Mouse (Mus musculus) erythroblast, adult 5-6 weeks (primary cell): ENCODE measurements around the gene Msx1. TPM values are rescaled to one million over a fixed set of nuclear protein-coding genes. Genes with fewer than 3 reads are reported as not detected.

Experiments
- ATAC-seq: replicated peaks from 2 replicates; pipeline ENCODE4 v1.8.0; 2016; ENCODE audit warnings: moderate number of reproducible peaks, mild to moderate bottlenecking, moderate TSS enrichment, inconsistent platforms; ENCODE audit not compliant: poor library complexity, low FRiP score, severe bottlenecking
- total RNA-seq, 2 experiments: library from RNA; stranded (forward) in 1 of 2; stranded (reverse) in 1 of 2; fragments of 150-400 nt in 1 of 2; fragments of 200-764, 138-1000 nt in 1 of 2; gene quantifications; 2 replicates each; pipeline versions ENCODE4 v1.2.3 to v1.2.4; 2015 to 2017; ENCODE audit warnings: low replicate concordance in 2 of 2

The Msx1 gene
- total RNA-seq, 2 experiments from 2014 or later, result not detected

DNA sequence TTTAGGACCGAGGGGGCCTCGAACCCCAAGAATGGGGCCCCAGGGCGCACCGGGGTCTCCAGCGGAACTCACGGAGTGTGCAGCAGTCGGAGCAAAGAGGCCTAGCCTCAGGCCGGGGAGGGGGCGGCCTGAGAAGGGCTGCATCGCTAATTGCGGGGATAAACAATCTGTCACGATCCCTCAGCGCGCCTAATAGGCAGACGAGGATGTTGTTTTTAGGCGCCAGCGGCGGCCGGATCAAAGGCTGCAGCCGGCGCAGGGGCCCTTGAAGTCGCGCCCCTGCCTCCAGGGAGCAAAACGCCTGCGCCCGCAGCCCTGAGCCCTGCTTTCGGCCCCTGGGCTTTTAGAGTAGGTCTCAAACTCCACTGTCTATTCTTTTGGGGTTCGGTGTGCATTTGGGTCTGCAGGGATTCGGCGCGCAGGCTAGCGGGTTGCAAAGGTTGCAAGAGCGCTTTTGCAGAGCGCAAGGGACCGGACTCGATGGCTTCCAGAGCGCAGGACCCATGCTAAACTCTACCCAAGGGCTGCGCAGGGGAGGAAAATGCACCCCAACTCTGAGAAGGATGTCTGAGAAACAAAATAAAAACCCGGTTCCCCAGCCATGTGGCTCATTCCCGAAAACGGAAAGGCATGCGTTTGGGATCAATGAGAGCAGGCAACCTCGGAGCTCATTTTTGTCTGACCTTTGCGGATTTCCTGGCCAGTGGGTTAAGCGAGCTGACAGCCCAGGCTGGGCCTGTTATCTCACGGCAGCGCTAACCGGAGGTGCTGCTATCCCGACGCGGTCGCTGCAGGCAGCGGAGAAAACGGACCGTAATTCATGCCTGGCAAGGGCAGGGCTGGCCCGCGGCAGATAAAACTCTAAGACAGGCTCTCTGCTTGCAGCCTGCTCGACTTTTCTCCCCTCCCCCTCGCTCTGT is 2.6 kb upstream of the Msx1 start:
- no peak for ATAC-seq

DNA sequence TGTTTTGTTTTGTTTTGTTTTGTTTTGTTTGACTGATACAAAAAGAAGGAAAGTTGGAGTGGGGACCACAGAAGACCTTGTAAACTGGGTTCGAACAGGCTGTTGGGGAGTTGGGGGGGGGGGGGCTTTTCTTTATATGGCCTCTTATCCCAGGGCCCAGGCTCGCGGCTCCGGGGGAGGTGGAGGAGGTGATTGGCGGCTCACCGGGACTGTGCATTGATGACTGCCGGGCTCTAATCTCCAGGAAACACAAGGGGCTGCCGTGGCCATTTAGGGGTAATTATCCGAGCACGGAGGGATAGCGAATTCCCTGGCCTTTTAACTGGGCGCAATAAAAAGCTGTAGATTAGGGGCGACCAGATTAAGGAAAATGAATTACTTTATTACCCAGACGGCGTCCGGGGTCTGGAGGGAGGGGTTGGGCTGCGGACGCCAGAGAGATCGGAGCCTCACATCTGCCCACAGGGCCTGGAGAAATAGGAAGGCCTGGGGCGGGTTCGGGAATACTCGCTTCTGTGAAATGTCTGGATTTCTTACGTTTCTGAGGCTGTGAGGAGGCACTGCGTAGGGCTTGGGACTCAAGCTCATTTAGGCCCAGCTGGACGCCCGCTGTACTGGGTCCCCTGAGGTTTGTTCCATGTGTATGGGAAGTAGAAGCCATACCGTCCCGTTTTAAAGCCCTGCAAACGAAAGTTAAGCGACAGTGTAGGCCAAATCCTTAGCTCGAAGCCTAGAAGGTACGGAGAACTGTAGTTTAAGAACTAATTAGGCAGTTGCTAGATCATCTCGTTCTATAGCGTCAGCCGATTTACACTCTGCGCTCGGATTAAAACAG is 1.4 kb upstream of the Msx1 start:
- no peak for ATAC-seq

DNA sequence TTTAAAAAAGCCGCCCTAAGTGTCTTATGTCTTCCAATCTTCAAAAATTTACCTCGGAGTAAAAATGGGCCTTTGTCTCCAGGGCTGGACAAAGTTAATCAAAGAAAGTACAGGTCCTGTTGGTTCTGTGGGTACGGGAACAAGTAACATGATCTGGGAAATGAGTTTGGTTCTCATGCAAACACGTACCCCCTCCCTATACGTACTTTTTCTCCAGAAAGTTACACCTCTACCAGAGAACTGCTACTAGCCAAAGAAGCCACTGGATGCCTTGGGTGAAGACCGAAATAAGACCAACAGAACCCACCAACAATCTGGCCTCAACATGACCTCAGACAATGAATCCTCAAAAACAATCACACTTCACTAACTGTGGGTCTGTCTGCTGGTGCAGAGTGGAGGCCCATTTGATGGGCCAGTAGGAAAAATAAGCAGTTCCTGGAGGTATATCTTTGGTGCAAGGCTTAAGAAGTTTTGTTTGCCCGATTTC is 773 bp upstream of the Msx1 start:
- no peak for ATAC-seq

DNA sequence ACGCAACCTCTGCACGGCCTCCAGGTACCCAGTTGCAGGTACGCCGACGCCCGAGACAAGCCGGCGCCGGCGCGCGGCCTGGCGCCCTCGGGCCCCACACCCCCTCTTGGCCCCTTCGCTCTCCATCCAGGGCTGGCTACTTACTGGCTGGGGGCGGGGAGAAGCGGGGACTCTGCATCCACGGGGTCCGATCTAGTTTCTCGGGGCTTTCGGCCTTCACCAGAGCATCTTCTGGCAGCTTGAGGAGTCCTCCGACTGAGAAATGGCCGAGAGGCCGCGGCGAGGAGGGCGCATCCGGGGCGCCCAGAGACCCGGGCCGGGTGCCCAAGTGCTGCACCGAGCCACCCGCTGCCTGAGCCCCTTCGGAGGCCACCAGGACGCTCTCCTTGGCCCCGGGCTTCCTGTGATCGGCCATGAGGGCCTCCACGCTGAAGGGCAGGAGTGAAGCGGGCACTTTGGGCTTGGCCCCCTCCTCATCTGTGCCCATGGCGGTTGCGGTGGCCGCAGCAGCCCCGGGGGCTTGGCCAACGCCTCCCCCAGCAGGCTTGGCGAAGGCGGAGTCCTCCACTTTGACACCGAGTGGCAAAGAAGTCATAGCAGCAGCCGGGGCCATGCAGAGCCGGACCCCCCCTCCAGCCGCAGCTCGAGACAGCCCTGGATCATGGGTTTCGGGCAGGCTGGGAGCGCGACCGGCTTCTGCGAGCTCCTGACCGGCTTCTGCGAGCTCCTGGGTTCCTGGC is 492 bp downstream of the Msx1 start:
- ATAC-seq, result no peak

DNA sequence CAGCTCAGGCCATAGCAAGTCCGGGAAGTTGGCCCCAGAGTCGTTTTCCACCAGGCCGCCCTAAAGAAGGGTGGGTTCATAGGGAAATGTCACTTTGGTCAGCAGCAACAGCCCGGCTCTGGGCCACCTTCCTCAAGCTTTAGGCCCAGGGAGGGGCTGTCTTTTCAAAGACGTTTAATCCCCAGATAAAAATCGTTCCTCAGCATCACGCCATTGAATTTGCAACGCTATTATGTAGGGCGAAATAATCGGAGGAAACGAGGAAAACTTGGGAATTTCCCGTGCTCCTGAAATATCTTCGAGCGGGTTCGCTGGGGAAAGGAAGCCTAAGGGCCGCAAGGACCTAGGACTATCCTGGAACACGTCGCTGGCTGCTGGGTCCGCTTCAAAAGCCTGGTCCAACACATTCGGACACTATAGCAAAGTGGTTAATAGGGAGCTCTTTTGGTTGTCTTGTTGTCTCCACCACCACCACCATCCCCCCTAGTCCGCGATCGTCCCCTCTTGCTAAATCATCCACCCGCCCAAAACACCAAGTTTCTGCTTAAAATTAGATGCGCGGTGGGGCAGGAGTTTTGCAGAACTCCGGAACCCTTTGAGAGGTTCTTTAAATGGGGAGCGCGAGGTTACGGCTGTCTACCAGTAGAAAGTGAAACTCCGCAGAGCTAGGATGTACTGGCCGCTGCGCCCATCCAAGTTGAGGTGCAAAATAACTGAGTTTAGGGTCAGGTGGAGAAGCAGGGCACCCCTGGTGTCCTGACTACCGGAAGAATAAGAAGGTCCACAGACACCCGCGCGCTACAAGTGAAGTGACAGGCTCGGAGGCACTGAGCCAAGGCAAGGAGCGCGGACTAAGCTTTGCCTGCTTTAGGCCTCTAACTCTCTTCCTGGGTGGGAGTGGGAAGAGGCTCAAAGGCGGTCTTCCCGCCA is 1.3 kb downstream of the Msx1 start:
- ATAC-seq, result no peak

DNA sequence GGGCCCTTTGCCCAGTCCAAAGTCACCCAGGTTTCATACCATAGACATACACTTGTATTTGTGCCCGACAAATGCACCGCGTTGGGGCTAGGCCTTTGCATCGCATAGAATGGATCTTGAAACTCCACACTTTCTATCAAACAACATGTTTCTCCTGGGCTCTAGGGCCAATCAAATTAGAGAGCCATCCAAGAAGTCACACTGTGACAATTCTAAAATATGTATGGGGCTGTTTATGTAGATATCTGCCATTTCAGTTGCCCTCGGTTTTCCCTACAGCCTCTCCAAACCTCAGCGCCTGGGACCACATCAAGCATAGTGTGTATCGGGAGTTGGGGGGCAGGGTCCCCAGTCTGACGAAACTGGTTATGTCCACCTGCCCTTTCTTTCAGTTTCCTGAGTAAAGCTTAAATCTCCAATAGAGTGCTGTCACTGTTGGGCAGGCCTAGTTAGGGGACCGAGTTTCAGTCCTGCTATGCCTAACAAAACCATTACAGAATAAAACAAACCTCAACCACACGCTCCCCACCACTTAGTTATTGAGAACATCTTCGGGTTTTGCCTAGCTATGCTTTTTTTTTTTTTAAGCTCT is 2.2 kb downstream of the Msx1 start:
- no peak for ATAC-seq

DNA sequence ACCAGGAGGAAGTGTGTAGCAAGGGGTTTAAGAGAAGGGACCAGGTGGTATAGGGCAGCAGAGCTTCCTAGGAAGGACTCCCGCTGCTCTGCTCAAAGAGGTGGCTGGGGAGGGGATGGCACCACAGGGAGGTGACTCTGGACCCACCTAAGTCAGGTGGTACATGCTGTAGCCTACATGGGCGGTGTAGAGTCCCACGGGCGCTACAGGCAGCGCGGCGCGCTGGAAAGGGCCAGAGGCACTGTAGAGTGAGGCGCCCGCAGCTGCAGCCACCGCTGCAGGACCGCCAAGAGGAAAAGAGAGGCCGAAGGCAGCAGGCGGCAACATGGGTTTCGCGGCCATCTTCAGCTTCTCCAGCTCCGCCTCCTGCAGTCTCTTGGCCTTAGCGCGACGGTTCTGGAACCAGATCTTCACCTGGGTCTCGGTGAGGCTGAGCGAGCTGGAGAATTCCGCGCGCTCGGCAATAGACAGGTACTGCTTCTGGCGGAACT is 3.2 kb downstream of the Msx1 start:
- ATAC-seq, result no peak

DNA sequence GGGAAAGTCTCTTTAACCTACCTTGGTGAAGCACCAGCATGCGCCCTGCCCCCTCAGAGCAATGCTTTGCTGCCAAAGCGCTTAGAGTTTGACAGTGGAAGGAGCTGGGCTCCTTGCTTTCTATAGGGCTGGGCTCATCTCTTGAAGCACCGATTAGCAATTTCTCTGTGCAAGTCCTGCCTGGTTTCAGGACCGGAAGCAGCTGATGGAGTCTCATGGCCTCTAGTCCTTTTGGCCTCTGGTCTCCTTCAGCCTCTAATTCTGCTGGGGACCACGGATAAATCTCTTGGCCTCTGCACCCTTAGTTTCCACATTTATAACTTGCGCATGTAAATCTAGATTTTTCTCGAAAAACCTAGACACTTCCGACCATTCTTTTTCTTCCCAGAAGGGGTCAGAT is 3.7 kb downstream of the Msx1 start:
- no peak for ATAC-seq

DNA sequence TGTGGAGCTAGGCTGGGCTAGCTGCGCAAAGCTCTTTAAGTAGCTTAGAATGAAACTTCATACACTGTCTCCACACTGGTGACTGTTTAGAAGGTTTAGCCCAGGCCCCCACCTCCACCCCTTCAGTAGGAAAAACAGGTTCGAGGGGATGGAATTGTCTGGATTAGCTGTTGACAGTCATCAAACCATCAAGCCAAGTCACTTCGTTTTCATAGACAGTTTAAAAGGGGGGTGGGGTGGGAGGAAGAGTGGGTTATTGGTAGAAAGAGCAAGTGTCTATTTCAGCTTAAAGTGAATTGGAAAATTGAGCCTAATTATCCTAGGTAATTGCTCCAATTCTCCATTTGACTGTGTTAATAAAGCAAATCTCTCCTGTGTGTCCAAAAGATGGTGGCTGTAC is 4.4 kb downstream of the Msx1 start:
- no peak for ATAC-seq

DNA sequence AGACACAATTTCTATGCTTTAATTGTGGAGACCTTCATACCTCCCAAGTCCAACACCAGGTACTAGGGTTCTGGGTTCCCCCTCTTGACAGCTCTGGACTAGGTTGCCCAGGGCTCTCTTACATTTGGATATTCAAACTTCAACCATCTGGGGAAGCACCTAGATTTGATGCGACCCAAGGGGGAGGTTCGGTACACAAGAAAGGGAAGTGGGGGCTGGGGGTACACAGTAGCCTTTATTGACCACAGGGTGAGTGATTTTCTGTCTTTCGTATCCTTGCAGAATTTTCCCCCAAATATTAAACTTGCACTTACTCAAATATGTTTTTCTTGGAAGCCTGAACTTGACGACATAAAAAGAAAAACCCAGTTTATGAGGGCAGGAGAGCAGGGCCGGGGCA is 4.8 kb downstream of the Msx1 start:
- no peak for ATAC-seq

DNA sequence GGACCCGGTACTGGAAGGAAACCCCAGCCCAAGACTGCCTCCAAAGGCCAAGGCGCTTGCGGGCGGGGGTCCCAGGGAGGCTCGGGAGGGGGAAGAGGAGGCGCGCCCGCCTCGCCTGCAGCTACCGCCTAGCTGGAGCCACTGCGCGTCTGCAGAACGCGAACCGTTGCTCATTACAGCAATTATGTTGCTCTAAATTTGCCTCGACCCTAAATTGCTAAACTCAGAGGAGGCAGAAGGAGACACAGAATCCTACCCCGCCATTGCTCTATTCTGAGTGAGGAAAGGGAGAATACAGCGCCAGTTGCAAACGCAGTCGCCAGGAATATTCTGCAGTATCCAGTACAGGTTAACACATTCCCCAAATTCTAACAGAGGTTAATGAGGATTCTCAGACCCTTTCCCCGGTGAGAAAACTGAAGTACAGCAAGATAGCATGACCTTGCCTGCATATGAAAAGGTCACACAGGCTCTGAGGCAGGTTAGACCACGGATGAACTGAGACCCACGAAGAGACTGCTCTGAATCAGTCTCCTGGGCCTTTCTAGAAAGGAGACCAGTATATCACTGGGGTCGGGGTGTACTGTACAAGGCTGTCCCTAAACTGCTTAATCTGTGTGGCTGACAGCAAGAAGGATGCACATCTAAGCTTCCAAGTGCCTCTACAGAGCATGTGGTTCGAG is 5.7 kb downstream of the Msx1 start:
- ATAC-seq, result no peak

DNA sequence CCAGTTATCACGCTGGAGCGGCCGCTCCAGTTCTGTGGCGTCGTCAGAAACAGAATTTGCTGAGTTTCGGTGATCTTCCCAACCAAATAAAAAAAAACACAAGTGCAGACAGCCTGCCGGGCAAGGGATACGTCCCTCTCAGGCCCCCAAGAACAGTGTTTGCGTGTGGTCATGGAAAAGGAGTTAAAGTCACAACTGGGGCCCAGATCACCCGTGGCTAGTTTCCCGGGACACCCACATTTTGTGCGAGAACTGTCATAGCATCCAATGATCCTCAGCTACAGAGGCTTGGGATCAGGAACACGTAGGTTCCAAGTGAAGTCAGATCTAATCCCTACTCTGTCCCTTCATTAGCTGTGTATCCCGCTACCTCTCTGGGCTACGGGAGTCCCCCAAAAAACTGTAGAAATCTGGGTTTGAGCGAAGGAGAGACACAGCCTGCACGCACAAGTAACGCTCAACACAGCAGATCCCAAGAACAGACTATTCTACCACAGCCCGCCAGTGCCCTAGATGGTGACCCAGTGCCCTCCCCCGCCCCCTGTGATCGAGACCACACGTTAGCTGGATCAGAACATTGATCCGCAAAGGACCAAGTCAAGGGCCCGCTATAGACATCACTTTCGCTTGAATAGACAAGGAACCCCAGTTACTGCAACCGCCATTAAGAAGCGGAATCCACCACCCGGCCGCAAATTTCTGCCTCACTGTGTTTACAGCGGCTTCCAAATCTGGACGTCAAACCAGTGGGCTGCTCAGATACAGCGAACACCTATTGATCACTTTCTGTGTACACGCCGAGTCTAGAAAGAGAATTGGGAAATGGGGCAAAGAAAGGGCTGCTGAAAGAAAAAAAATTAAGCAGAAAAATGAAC is 6.5 kb downstream of the Msx1 start:
- no peak for ATAC-seq

DNA sequence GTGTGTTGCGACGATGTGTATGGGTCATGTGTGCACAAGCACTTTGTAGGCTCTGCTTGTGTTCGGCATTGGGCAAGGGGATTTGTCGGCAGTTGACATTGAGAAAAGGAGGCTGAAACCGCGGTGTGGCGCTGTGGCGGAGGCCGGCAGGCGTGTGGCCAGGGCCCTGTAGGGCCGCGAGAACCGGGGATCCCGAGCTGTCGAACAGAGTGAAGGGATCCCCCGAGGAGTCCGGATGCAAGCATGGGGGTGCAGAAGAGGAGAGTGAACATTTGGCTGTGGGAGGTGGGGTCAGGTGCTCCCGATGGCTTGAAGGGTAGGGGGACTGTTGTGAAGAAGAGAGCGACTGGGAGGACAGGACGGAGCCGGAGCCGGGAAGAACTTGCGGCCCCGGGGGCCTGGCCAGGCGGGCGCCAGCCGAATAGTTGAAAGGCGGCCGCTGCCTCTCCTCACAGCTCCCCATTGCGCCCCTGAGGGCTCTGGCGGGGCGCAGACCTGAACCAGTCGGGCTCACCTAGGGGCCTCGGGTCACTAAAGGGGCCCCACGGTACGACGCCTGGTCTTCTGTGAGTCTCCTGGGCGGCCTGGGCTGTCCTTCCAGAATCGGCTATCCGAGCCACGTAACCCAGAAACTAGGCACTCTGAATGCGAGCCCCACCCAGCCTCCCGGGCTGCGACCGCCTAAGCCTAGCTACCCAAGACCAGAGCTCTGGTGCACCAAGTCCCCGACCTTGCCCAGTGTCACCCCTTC is 7.3 kb downstream of the Msx1 start:
- no peak for ATAC-seq

DNA sequence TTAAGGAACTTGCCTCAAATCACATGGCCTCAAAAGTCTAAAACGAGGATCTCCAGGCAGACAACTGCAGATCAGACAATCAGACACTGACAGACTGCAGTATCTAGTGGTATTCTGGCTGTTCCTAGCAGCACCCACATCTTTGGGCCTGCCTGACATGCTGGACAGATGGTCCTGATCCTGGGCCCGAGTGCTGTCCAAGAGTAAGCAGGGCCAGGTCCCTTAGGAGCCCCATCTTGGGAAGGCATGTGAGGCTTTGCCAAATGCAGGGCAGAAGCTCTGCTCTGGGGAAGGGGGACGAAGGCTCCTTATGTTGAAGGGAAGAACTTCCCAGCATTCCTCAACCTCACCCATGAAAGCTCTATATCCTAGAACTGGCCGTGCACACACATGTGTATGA is 8.5 kb downstream of the Msx1 start:
- ATAC-seq, result no peak

DNA sequence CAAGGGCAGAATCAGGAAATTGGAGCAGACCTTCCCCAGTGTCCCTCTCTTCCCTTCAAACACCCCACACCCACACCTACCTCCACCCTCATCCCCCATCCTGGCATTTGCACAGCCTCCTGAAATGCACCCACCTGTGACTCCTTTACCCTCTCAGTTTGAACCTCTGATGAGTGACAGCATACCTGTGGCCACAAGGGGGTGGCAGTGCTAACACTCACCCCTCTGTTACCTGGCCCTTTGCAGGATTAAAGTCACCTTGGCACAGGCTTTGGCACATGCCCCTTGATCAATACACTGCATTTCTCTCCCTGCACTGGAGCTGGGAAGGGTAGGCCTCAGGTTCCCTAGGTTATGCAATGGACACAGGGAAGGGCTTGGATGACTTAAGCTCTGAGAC is 10.2 kb downstream of the Msx1 start:
- no peak for ATAC-seq

DNA sequence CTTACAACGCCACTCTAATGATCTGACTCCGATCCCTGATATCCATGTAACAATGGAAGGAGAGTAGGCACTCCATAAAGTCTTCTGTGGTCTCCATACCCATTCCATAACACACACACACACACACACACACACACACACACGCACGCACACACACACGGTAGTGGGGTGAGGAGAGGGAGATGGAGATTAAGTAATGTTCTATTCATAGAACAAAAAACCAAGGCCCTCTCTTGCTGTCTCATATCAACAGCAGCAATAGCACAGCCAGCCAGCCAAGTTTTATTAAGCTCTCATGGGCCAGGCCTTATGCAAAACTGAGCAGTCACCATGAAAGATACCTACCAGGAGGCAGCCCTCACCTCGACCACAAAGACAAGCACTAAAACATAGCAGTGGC is 19.1 kb downstream of the Msx1 start:
- ATAC-seq, result no peak
